Mouse (Mus musculus): ENCODE measurements around the gene Ankrd2. TPM values are rescaled to one million over a fixed set of nuclear protein-coding genes. Genes with fewer than 3 reads are reported as not detected.

Ankrd2 gene
- polyA plus RNA-seq, 1 experiment from 2014 or later = 0.94 TPM

GRCm38 (mm10) chr19:42021681-42022541, 13.9 kb upstream of the Ankrd2 start:
- Histone ChIP-seq H3K9me3 (replicated peaks; ENCODE audit: control insufficient read depth, low read length, poor library complexity, severe bottlenecking) (no peaks in the 10 kb centered on the region), H3K4me3 (ENCODE audit: low read depth, low read length) (no peak overlapping the region), H3K9ac (ENCODE audit: low read depth, low read length) (no peak overlapping the region), H3K4me1 (ENCODE audit: control insufficient read depth, insufficient read depth, low read length) (no peaks in the 10 kb centered on the region), H3K27me3 (ENCODE audit: control insufficient read depth, insufficient read depth, low read depth, low read length) (no peaks in the 10 kb centered on the region), H3K27ac (ENCODE audit: low read length) (no peak overlapping the region), H3K4me2 (ENCODE audit: low read length) (no peak overlapping the region), H3K36me3 (ENCODE audit: control insufficient read depth, insufficient read depth, low read length) (no peaks in the 10 kb centered on the region)
- 57% methylated on average over 10 of the region's 10 CpGs for WGBS
- no peak for ATAC-seq

GRCm38 (mm10) chr19:42022542-42022848, 13.3 kb upstream of the Ankrd2 start:
- Histone ChIP-seq H3K9me3 (replicated peaks; ENCODE audit: control insufficient read depth, low read length, poor library complexity, severe bottlenecking) (no peaks in the 10 kb centered on the region), H3K36me3 (ENCODE audit: control insufficient read depth, insufficient read depth, low read length) (no peaks in the 10 kb centered on the region), H3K27ac (ENCODE audit: low read length) (no peak overlapping the region), H3K4me1 (ENCODE audit: control insufficient read depth, insufficient read depth, low read length) (no peaks in the 10 kb centered on the region), H3K27me3 (ENCODE audit: control insufficient read depth, insufficient read depth, low read depth, low read length) (no peaks in the 10 kb centered on the region), H3K4me2 (ENCODE audit: low read length) (no peak overlapping the region), H3K9ac (ENCODE audit: low read depth, low read length) (no peak overlapping the region), H3K4me3 (ENCODE audit: low read depth, low read length) (no peak overlapping the region)
- WGBS = 68% methylated on average over 2 of the region's 2 CpGs
- ATAC-seq = no peak

DNA sequence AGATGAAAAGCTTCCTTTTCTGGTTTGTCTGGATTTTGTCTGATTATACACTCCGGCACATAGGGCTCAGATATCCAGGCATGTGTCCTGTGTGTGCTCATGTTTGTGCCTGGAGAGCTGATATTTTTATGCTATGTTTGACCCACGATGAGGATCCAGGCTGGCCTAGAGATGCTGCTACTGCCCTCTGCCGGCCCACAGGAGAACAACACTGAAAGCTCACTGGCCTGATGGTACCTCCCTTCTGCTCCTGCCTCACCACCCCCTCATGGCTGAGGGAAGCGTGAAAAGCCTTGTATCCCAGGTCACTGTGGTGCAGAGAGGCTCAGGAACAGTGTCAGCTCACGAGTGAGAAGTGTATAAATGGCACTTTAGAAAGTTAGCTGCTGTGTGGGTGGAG, 9.6 kb upstream of the Ankrd2 start:
- no peaks in the 10 kb centered on the region for H3K9me3 ChIP-seq (replicated peaks; ENCODE audit: control insufficient read depth, low read length, poor library complexity, severe bottlenecking)
- H3K9ac ChIP-seq (ENCODE audit: low read depth, low read length) = no peak overlapping the region
- H3K27me3 ChIP-seq (ENCODE audit: control insufficient read depth, insufficient read depth, low read depth, low read length) = no peaks in the 10 kb centered on the region
- ATAC-seq = peak; percentile 67
- WGBS = 8% methylated on average over 5 of the region's 5 CpGs
- H3K4me3 ChIP-seq (ENCODE audit: low read depth, low read length) = no peak overlapping the region
- H3K4me2 ChIP-seq (ENCODE audit: low read length) = no peak overlapping the region
- no peaks in the 10 kb centered on the region for H3K36me3 ChIP-seq (ENCODE audit: control insufficient read depth, insufficient read depth, low read length)
- H3K27ac ChIP-seq (ENCODE audit: low read length) = no peak overlapping the region
- H3K4me1 ChIP-seq (ENCODE audit: control insufficient read depth, insufficient read depth, low read length) = no peaks in the 10 kb centered on the region

GRCm38 (mm10) chr19:42031112-42031511, 4.7 kb upstream of the Ankrd2 start:
- 87% methylated on average over 5 of the region's 5 CpGs for WGBS
- H3K9me3 ChIP-seq (replicated peaks; ENCODE audit: control insufficient read depth, low read length, poor library complexity, severe bottlenecking) = no peaks in the 10 kb centered on the region
- no peak overlapping the region for H3K4me2 ChIP-seq (ENCODE audit: low read length)
- no peak for ATAC-seq
- H3K27me3 ChIP-seq (ENCODE audit: control insufficient read depth, insufficient read depth, low read depth, low read length) = no peaks in the 10 kb centered on the region
- no peak overlapping the region for H3K4me3 ChIP-seq (ENCODE audit: low read depth, low read length)
- no peaks in the 10 kb centered on the region for H3K36me3 ChIP-seq (ENCODE audit: control insufficient read depth, insufficient read depth, low read length)
- H3K4me1 ChIP-seq (ENCODE audit: control insufficient read depth, insufficient read depth, low read length) = peaks cover 2% of the 10 kb centered on the region; the same call in 1 of the 2 replicates
- H3K27ac ChIP-seq (ENCODE audit: low read length) = no peak overlapping the region
- H3K9ac ChIP-seq (ENCODE audit: low read depth, low read length) = no peak overlapping the region

DNA sequence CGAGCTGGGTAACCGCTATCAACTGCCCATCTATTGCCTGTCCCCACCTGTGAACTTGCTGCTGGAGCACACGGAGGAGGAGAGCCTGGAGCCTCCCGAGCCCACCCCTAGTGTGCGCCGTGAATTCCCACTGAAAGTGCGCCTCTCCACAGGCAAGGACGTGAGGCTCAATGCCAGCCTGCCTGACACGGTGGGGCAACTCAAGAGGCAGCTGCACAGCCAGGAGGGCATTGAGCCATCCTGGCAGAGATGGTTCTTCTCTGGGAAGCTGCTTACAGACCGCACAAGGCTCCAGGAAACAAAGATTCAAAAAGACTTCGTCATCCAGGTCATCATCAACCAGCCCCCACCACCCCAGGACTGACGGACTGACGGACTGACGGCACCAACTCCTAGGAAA, 2.2 kb upstream of the Ankrd2 start:
- no peak for ATAC-seq
- Histone ChIP-seq H3K9ac (ENCODE audit: low read depth, low read length) (no peak overlapping the region), H3K4me2 (ENCODE audit: low read length) (no peak overlapping the region), H3K36me3 (ENCODE audit: control insufficient read depth, insufficient read depth, low read length) (no peaks in the 10 kb centered on the region), H3K4me3 (ENCODE audit: low read depth, low read length) (no peak overlapping the region), H3K4me1 (ENCODE audit: control insufficient read depth, insufficient read depth, low read length) (peaks cover 2% of the 10 kb centered on the region; the same call in 1 of the 2 replicates), H3K27ac (ENCODE audit: low read length) (no peak overlapping the region), H3K9me3 (replicated peaks; ENCODE audit: control insufficient read depth, low read length, poor library complexity, severe bottlenecking) (no peaks in the 10 kb centered on the region), H3K27me3 (ENCODE audit: control insufficient read depth, insufficient read depth, low read depth, low read length) (no peaks in the 10 kb centered on the region)
- WGBS = 78% methylated on average over 14 of the region's 14 CpGs

GRCm38 (mm10) chr19:42034146-42034775, 1.5 kb upstream of the Ankrd2 start:
- no peak overlapping the region for H3K9ac ChIP-seq (ENCODE audit: low read depth, low read length)
- H3K4me2 ChIP-seq (ENCODE audit: low read length) = no peak overlapping the region
- H3K4me1 ChIP-seq (ENCODE audit: control insufficient read depth, insufficient read depth, low read length) = peaks cover 2% of the 10 kb centered on the region; the same call in 1 of the 2 replicates
- H3K27ac ChIP-seq (ENCODE audit: low read length) = no peak overlapping the region
- WGBS = 78% methylated on average over 9 of the region's 9 CpGs
- ATAC-seq = no peak
- no peak overlapping the region for H3K4me3 ChIP-seq (ENCODE audit: low read depth, low read length)
- no peaks in the 10 kb centered on the region for H3K9me3 ChIP-seq (replicated peaks; ENCODE audit: control insufficient read depth, low read length, poor library complexity, severe bottlenecking)
- no peaks in the 10 kb centered on the region for H3K27me3 ChIP-seq (ENCODE audit: control insufficient read depth, insufficient read depth, low read depth, low read length)
- H3K36me3 ChIP-seq (ENCODE audit: control insufficient read depth, insufficient read depth, low read length) = no peaks in the 10 kb centered on the region

- no peaks in the 10 kb centered on the region for H3K36me3 ChIP-seq (ENCODE audit: control insufficient read depth, insufficient read depth, low read length)
- H3K27ac ChIP-seq (ENCODE audit: low read length) = no peak overlapping the region
- H3K4me2 ChIP-seq (ENCODE audit: low read length) = no peak overlapping the region
- H3K4me1 ChIP-seq (ENCODE audit: control insufficient read depth, insufficient read depth, low read length) = peaks cover 2% of the 10 kb centered on the region; the same call in 1 of the 2 replicates
- H3K4me3 ChIP-seq (ENCODE audit: low read depth, low read length) = no peak overlapping the region
- ATAC-seq = no peak
- H3K9ac ChIP-seq (ENCODE audit: low read depth, low read length) = no peak overlapping the region
- H3K9me3 ChIP-seq (replicated peaks; ENCODE audit: control insufficient read depth, low read length, poor library complexity, severe bottlenecking) = no peaks in the 10 kb centered on the region
- no peaks in the 10 kb centered on the region for H3K27me3 ChIP-seq (ENCODE audit: control insufficient read depth, insufficient read depth, low read depth, low read length)
- WGBS = 59% methylated on average over 11 of the region's 11 CpGs
Measured at GRCm38 (mm10) chr19:42034881-42035455, 832 bp upstream of the Ankrd2 start.

- 83% methylated on average over 3 of the region's 3 CpGs for WGBS
- H3K4me1 ChIP-seq (ENCODE audit: control insufficient read depth, insufficient read depth, low read length) = peaks cover 2% of the 10 kb centered on the region; the same call in 1 of the 2 replicates
Measured at GRCm38 (mm10) chr19:42036357-42036756, 557 bp downstream of the Ankrd2 start.

GRCm38 (mm10) chr19:42037167-42037702, 1.4 kb downstream of the Ankrd2 start:
- Histone ChIP-seq H3K4me3 (ENCODE audit: low read depth, low read length) (no peak overlapping the region), H3K4me2 (ENCODE audit: low read length) (no peak overlapping the region), H3K36me3 (ENCODE audit: control insufficient read depth, insufficient read depth, low read length) (no peaks in the 10 kb centered on the region), H3K27ac (ENCODE audit: low read length) (no peak overlapping the region), H3K9me3 (replicated peaks; ENCODE audit: control insufficient read depth, low read length, poor library complexity, severe bottlenecking) (no peaks in the 10 kb centered on the region), H3K4me1 (ENCODE audit: control insufficient read depth, insufficient read depth, low read length) (peaks cover 2% of the 10 kb centered on the region; the same call in 1 of the 2 replicates), H3K9ac (ENCODE audit: low read depth, low read length) (no peak overlapping the region), H3K27me3 (ENCODE audit: control insufficient read depth, insufficient read depth, low read depth, low read length) (no peaks in the 10 kb centered on the region)
- 89% methylated on average over 11 of the region's 11 CpGs for WGBS
- no peak for ATAC-seq

More at GRCm38 (mm10) chr19:42036357-42036756, 557 bp downstream of the Ankrd2 start:
- no peak overlapping the region for H3K9ac ChIP-seq (ENCODE audit: low read depth, low read length)
- H3K36me3 ChIP-seq (ENCODE audit: control insufficient read depth, insufficient read depth, low read length) = no peaks in the 10 kb centered on the region
- H3K4me3 ChIP-seq (ENCODE audit: low read depth, low read length) = no peak overlapping the region
- H3K27ac ChIP-seq (ENCODE audit: low read length) = no peak overlapping the region
- no peaks in the 10 kb centered on the region for H3K9me3 ChIP-seq (replicated peaks; ENCODE audit: control insufficient read depth, low read length, poor library complexity, severe bottlenecking)
- no peaks in the 10 kb centered on the region for H3K27me3 ChIP-seq (ENCODE audit: control insufficient read depth, insufficient read depth, low read depth, low read length)
- no peak for ATAC-seq
- no peak overlapping the region for H3K4me2 ChIP-seq (ENCODE audit: low read length)
